Mouse (Mus musculus) heart, postnatal 4 days (tissue): ENCODE results near the gene Obp1a. TPM values are rescaled to one million over a fixed set of nuclear protein-coding genes. Genes with fewer than 3 reads are reported as not detected.

Source experiments
- DNase-seq: peaks from one replicate; pipeline ENCODE4 v3.0.0; 2021
- total RNA-seq, 2 experiments: library from RNA; stranded (reverse); gene quantifications; 2 replicates each; pipeline ENCODE4 v1.2.3; 2021

The Obp1a gene
- total RNA-seq = not detected

DNA sequence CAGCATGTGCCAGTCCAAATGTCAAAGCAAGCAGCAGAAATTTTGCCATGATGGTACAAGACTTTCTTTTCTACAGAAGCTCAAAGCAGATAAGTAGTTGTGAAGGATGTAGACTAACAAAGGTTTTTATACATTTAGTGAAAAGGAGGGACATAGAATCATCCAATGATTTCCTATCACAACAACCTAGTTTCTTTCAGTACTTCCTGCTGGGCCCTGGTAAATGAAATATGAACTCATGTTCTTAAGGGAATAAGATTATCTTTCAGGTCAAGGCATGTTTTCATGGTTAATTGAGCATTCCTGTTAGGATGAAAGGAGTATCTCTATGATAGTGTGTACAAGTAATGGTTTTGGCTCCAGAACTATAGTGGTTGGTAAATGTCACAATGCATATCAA lies at the start of gene Obp1a:
TSS of gene Obp1a (minus strand) at position 101 of the 400 bp plus-strand sequence.
- no peak for DNase-seq

DNA sequence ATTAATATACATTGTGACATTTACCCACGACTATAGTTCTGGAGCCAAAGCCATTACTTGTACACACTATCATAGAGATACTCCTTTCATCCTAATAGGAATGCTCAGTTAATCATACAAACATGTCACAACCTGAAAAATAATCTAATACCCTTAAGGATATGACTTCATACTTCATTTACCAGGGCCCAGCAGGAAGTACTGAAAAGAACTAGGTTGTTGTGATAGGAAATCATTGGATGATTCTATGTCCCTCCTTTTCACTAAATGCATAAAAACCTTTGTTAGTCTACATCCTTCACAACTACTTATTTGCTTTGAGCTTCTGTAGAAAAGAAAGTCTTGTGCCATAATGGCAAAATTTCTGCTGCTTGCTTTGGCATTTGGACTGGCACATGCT lies 34.0 kb upstream of the Obp1a start, which contains the start of gene Gm5938:
TSS of gene Gm5938 (plus strand) at position 301 of the 400 bp plus-strand sequence.
- DNase-seq = no peak

Other genes with a start within 250 kb of the Obp1a start
- not detected for gene Pbsn, start 237.8 kb downstream of the Obp1a start, total RNA-seq
- gene Gm14744, start 226.6 kb downstream of the Obp1a start, total RNA-seq = not detected
- not detected for gene 5430402E10Rik, start 166.3 kb downstream of the Obp1a start, total RNA-seq
- not detected for gene Gm5938, start 34.1 kb upstream of the Obp1a start, total RNA-seq
- not detected for gene Obp1b, start 95.4 kb upstream of the Obp1a start, total RNA-seq
- gene Gm14743, start 154.5 kb upstream of the Obp1a start, total RNA-seq = not detected